Mouse (Mus musculus) erythroid progenitor cell, adult 5-6 weeks (primary cell): ENCODE data around the gene Adgrb3. TPM values are rescaled to one million over a fixed set of nuclear protein-coding genes. Genes with fewer than 3 reads are reported as not detected.

Experiments used
- ATAC-seq: replicated peaks from 2 replicates; pipeline ENCODE4 v1.8.0; 2016; ENCODE audit warnings: moderate number of reproducible peaks, mild to moderate bottlenecking, moderate TSS enrichment, inconsistent platforms; ENCODE audit not compliant: poor library complexity, low FRiP score, severe bottlenecking
- total RNA-seq, 2 experiments: library from RNA; stranded (forward) in 1 of 2; stranded (reverse) in 1 of 2; fragments of 150-400 nt in 1 of 2; fragments of 186-747, 209-891 nt in 1 of 2; gene quantifications; 2 replicates each; pipeline versions ENCODE4 v1.2.3 to v1.2.4; 2015 to 2017; ENCODE audit warnings: low replicate concordance in 2 of 2

The Adgrb3 gene
- total RNA-seq, 2 experiments from 2014 or later: not detected

GRCm38 (mm10) chr1:25178347-25179130, 651.0 kb downstream of the Adgrb3 start:
- no peak for ATAC-seq

- ATAC-seq: no peak
Observed at GRCm38 (mm10) chr1:25167120-25167519, 662.4 kb downstream of the Adgrb3 start.

DNA sequence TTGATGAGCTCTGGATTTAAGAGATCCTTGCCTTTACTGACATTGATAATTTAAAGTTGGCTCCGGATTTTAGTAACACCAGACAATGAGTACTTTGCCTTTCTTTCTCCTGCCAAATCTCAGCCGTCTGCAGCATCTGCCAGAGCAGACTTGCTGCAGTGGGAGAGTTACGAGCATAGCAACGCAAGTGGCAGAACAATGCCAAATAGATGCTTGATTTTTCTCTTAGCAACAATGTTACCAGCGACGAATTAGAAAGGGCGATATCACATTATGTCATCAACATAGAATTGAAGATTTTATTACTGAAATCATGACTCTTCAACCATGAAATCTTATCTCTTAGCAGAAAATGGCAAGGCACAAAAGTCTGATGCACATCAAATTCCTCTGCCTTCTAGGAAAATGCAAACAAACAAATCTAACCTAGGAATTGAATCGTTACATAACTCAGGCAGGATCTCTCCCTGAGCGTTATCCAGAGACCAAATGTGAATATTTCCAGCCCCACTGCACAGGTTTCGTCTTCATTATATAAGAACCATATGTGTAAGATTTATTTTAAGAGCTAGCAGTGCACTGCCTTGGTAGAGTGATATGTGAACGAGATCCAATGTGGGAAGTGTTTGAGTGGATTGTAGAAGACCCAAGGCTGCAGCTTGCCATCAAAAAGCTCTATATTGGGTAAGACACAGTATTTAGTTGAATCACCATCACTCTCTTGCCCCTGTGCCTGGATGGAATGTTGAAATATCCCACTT, 663.3 kb downstream of the Adgrb3 start:
- no peak for ATAC-seq

- no peak for ATAC-seq
Observed at GRCm38 (mm10) chr1:25163561-25163960, 665.9 kb downstream of the Adgrb3 start.

- ATAC-seq: no peak
Observed at GRCm38 (mm10) chr1:25146206-25146605, 683.3 kb downstream of the Adgrb3 start.

DNA sequence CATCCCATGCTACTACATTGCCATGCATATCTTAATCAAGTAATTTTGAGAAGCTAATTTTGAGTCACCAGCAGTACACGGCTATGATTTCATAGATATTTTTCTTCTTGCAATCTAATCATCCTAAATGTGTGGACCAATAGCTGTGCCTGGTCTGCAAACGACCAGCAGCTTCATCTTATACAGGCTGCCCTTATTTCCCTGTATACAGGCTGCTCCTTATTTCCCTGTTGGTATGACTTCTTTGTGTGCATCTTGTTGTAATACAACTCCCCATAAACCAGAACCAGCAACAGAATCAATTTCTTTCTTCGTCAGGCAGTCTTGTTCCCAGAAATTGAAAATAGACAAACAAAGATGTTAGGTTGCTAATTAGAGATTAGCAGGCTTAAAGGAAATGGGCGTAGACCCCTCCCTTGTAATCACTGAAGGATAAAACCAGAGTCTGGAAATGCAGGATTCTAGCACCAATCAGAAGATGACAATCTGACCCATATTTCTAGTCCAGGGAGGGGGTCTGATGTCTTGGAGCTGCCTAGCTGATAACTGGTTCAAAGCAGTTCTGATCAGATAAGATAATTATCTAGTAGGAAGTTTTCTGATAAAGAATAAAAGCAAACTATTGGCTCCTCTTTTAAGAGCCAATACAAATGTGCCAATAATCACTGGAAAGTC, 697.2 kb downstream of the Adgrb3 start:
- no peak for ATAC-seq

- no peak for ATAC-seq
Observed at GRCm38 (mm10) chr1:25115512-25115911, 714.0 kb downstream of the Adgrb3 start.

DNA sequence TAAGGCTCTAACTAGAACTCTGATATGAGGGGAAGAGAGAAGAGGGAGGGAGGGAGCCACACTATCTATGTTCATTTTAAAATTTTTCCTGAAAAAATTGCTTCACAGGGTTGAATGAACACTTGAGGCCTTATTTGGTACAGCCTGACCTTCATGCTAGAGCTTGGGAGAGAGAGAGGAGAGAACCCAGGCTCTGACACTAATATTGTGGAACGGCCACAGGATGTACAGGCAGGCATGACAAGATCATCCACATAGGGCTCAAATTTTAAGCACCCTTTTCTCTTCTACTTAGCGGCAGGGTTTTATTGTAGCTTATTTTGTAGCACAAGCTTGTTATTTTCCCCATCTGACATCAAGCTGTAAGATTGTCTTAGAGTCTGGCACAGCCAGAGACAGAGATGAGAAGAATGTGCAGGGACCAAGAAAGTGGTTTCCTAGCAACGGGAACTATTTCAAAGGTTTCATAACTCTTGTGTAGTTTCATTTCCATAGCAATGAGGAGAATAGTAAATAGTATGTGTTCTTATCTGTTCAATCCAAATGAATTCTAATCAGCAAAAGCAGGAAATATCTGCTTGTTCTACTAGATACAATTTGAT, 721.9 kb downstream of the Adgrb3 start:
- no peak for ATAC-seq

DNA sequence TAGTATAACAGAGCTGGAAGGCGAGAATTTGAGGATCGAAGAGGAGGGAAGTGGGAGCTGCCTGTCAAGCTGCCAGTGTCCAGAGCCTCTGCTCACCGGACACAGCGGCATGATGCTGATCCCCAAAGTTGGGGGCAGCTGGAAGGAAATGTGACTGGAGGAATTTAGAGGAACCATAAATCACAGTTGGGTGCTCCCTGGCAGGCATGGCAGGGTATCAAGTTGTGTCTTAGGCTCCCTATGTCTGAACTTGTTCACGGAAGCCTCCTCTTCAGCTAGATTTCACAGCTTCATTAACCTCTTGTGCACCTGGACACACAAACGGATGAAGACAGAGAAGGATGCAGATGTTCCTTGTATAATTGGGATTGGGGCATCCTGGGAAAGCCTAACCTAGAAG, 722.8 kb downstream of the Adgrb3 start:
- ATAC-seq: no peak

- no peak for ATAC-seq
Observed at GRCm38 (mm10) chr1:25105367-25105766, 724.1 kb downstream of the Adgrb3 start.

- ATAC-seq: no peak
Observed at GRCm38 (mm10) chr1:25088010-25088719, 741.3 kb downstream of the Adgrb3 start.

- ATAC-seq: no peak
Observed at GRCm38 (mm10) chr1:25085616-25086372, 743.7 kb downstream of the Adgrb3 start.

DNA sequence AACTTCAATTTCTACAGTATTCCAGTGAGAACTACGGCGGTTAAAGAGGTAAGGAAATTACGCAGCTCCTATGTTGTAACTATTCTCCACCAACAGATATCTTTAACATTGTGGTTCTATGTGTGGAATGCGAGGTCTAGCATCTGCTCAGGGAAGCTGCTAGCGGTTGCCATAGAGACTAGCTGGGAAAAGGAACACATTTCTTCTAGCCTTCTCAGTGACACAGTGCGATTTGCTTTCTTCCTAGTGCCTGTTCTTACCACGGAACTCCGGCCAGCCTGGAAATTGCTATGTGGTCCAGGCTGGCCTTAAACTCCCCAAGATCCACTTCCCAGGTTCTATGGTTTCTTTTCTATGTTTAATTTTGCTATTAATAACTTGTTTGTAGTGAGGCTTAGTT, 747.1 kb downstream of the Adgrb3 start:
- ATAC-seq: no peak

DNA sequence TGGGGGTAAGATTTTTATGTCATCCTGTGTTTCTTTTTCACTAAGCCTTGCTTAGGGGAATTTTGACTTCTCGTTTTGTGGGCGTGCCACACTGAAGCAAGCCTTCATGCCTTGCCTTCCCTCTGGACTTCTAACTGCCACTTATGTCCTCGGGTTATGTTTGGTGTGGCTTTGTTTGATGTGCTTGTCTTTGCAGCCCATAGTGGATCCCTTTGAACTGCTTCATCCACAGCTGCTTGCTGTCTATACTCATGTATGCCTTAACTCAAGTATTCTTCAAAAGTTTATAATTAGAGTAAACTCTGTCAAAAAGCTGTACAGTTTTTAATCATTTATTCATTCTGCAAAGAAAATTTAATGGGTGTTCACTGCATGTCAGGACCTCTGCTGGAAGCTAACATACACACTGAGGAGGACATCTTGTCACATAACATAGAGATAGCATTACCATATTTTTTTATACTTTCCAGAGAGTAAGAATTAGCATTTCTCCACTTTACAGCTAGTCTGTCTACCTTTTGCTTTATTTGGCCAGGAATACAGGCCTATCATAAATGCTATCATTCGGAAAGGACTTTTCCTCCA, 748.1 kb downstream of the Adgrb3 start:
- no peak for ATAC-seq

DNA sequence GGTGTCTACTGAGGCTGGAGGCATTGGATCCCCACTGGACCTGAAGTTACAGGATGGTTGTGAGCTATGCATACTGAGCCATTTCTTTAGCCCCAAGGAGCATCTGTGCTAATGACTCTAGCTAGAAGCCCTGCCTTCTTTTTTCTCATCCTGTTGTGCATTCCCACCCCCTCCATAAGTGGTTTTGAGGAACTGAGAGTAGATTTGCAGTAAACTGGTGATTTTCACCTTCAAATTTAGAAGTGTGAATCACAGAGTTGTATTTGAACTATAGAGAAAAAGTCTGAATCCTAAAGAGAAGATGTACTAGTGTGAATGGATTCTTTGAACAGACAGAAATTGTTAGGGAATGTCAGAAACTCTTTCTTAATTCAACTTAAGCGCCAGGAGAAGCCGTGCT, 750.1 kb downstream of the Adgrb3 start:
- no peak for ATAC-seq

DNA sequence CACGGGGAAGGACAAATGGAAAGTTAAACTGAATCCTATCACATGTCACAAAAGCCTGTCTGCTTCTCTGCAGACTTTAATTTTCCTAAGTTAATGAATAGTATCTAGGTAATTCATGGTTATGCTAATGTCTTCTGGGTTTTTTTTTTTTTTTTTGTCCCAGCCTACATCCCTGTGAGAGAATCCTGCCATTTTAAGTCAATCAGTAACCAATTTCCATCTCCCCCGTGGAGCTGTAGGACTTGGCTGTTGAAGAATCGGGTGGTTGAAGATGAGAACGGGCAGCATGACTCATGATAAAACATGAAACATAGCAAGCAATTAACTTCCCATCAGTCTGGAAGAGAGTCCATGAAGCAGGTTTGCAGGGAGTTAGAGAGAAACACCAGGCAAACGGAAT, 753.6 kb downstream of the Adgrb3 start:
- ATAC-seq: no peak

DNA sequence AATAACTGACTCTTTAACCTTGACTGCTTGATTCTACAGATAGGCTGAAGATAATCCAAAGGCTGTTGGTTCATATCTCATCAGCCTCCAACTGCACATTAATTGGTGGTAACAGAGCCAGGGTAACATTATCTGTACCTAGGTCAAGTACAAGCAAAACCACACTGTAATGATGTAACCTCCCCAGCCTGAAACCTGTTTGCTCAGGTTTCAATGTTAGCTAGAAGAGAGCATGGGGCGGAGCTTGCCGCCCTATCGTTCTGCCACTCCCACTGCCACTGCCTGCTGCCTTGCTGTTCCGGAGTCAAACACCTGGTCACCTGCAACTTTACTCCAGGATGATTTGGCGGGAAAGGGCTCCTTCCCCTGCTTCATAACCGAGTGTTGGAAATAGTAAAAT, 765.5 kb downstream of the Adgrb3 start:
- no peak for ATAC-seq

DNA sequence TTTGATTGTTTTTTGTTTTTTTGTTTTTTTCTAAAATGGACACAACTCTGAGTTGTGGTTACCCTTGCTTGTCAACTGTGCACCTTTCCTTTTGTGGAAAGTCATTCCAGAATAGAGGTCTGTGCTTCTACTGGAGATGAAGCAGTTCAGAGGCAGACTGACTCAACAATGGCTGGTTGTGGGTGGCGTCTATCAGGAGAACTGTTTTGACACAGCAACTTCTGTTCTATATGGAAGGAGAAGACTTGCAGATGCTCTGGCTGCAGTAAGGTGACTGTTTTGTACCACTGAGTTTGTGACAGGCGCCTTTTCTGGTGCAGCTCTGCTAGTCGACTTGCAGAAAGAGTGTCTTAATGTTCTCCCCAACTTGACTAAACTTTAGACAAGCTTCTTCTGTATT, 768.6 kb downstream of the Adgrb3 start:
- ATAC-seq: no peak

DNA sequence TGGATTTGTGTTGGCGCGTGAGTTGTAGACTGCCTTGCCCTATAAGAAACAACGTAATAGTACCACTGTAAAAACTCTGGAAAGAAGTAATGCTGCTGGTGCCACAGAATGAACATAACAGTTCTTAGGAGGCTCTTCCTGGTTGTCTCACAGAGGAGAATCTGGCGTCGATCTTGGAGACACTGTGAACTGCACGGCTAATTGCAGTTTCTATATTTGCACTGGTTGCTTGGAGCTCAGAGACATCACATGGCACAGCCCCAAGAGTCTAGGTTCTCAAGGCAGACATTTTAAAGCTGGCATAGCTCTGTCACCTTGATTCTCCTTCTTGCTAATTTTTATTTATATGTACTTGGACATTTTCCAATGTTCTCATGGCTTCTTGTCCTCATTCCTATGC, 769.3 kb downstream of the Adgrb3 start:
- ATAC-seq: no peak
